Mouse (Mus musculus): ENCODE results near the gene Zfand5.

DNA sequence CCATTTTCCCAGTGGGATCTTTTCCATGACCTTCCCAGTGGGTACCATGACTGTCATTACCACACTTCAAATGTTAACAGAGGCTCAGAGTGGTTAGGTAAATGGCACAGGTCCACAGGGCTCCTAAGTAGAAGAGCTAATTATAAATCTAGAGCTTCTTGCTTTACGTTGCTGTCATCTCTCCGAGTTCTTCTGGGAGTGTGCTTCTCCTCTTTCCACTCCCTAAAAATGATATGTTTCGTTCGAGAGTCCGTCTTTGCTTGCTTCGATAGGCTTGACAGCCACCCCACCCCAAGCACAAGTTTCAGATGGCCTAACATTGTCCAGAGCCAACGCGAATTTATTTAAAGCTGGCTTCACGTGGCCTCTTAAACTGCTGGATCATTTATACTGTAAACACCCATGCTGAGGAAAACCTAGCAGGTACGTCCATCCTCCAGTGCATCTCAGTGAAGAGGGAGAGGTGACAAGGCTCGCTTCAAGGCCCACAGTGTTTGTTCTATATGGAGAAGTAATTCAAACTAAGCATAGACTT lies 59.6 kb downstream of the Zfand5 start:
- TF ChIP-seq CTCF (IDR thresholded peaks at IDR 0.05; ENCODE audit: low read depth), result no peak
- TF ChIP-seq EP300 (IDR thresholded peaks at IDR 0.05; ENCODE audit: low read depth), result no peak
